Mouse (Mus musculus) liver, adult 2 months (tissue): ENCODE measurements around the gene Ube2i.

Experiments used
- CTCF ChIP-seq: fragments of 200-500 bp; IDR thresholded peaks from 2 replicates; pipeline ENCODE4 v1.5.1; 2011; ENCODE audit warnings: low read depth, low read length, control low read depth
- POLR2A ChIP-seq: fragments of 200-500 bp; IDR thresholded peaks from 2 replicates; pipeline ENCODE4 v1.6.1; 2011; ENCODE audit warnings: low read length, control low read depth; ENCODE audit not compliant: insufficient read depth; ENCODE audit errors: extremely low read depth

DNA sequence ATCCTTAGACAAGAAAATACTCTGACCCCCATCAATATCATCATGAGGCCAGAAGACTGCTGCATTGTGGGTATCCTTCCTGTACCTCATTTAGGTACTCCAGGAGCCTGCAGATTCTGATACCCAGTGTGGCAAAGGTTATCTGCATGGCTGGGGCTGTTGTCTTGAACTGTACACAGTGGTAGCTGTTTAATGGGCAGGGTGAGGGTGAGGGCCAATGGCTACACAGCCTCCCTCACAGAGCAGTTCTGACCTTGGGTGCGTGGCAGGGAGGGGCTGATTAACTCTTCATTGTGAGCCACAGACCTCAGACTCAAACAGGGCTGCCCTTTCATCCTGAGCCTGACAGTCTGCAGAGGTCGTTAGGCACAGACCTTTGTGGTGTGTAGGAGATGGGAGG is 48.5 kb upstream of the Ube2i start:
- TF ChIP-seq CTCF (no peak), POLR2A (no peak)
